Mouse (Mus musculus): ENCODE measurements around the gene Hhex. TPM values are rescaled to one million over a fixed set of nuclear protein-coding genes. Genes with fewer than 3 reads are reported as not detected.

Gene Hhex
- 3.9 and 4.0 TPM in 2 replicates for polyA plus RNA-seq (2014; fragmentation: Nextera tagmentation; extraction: Ambion mirVana)

- peaks cover 63% of the 10 kb centered on the region for H3K27me3 ChIP-seq (ENCODE audit: control insufficient read depth, insufficient read depth, low read length)
- H3K36me3 ChIP-seq (replicated peaks; ENCODE audit: control insufficient read depth, insufficient read depth, low read depth, low read length) = no peaks in the 10 kb centered on the region
- peak within 1 kb of the TSS; percentile 40 for H3K4me3 ChIP-seq (ENCODE audit: low read depth, low read length)
- H3K4me1 ChIP-seq (ENCODE audit: control insufficient read depth, insufficient read depth, low read length) = no peaks in the 10 kb centered on the region; the same call in 1 of the 2 replicates
- WGBS = under 1% methylated on average over 65 of the region's 79 CpGs
- peak within 1 kb of the TSS; percentile 35; the same call in 1 of the 2 replicates for H3K27ac ChIP-seq (replicated peaks; ENCODE audit: low read depth, low read length)
- H3K9me3 ChIP-seq (replicated peaks; ENCODE audit: control insufficient read depth, low read length) = no peaks in the 10 kb centered on the region
- H3K4me2 ChIP-seq (ENCODE audit: low read depth, low read length) = peak within 1 kb of the TSS; percentile 64
- ATAC-seq (replicated peaks; ENCODE audit: insufficient number of reproducible peaks, low FRiP score, low TSS enrichment, low read depth) = 0 out of 2 replicates have a peak, but pooled peaks have one; percentile 70
- peak within 1 kb of the TSS; percentile 39 for H3K9ac ChIP-seq (replicated peaks; ENCODE audit: low read length)
- DNase-seq (ENCODE audit: low spot score) = peak; percentile 53
Observed at GRCm38 (mm10) chr19:37434263-37434951, at the start of gene Hhex. Gene Hhex, plus strand, starts transcription at chr19:37434810.

- Histone ChIP-seq H3K4me2 (ENCODE audit: low read depth, low read length) (no peak overlapping the region), H3K27ac (replicated peaks; ENCODE audit: low read depth, low read length) (no peak overlapping the region), H3K4me1 (ENCODE audit: control insufficient read depth, insufficient read depth, low read length) (no peaks in the 10 kb centered on the region), H3K9ac (replicated peaks; ENCODE audit: low read length) (no peak overlapping the region), H3K4me3 (ENCODE audit: low read depth, low read length) (no peak overlapping the region), H3K9me3 (replicated peaks; ENCODE audit: control insufficient read depth, low read length) (no peaks in the 10 kb centered on the region), H3K36me3 (replicated peaks; ENCODE audit: control insufficient read depth, insufficient read depth, low read depth, low read length) (peaks cover 2% of the 10 kb centered on the region), H3K27me3 (ENCODE audit: control insufficient read depth, insufficient read depth, low read length) (no peaks in the 10 kb centered on the region)
- no peak for ATAC-seq (replicated peaks; ENCODE audit: insufficient number of reproducible peaks, low FRiP score, low TSS enrichment, low read depth)
- DNase-seq (ENCODE audit: low spot score) = no peak
- WGBS = 78% methylated on average over 3 of the region's 3 CpGs
Observed at GRCm38 (mm10) chr19:37386126-37386525, 48.5 kb upstream of the Hhex start.

DNA sequence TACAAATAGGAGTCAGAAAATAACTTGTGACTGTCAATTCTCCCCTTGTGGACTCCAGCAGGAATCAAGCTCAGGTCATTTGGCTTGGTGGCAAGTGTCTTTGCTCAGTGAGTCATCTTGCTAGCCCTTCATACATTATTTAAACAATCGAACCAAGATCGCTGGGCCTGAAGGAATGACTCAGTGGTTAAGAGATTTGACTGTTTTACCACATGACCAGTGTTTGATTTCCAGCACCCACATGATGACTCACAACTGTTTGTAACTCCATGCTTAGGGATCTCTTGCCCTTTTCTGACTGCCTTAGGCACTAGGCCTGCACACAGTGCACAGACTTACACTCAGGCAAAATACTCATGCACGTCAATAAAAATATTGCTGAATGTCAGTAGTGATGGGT is 42.7 kb upstream of the Hhex start:
- H3K9ac ChIP-seq (replicated peaks; ENCODE audit: low read length) = no peak overlapping the region
- no peak overlapping the region for H3K4me2 ChIP-seq (ENCODE audit: low read depth, low read length)
- no peaks in the 10 kb centered on the region for H3K27me3 ChIP-seq (ENCODE audit: control insufficient read depth, insufficient read depth, low read length)
- no peak overlapping the region for H3K27ac ChIP-seq (replicated peaks; ENCODE audit: low read depth, low read length)
- DNase-seq (ENCODE audit: low spot score) (no peak), ATAC-seq (replicated peaks; ENCODE audit: insufficient number of reproducible peaks, low FRiP score, low TSS enrichment, low read depth) (no peak)
- whole genome bisulfite sequencing = 98% methylated on average over 3 of the region's 3 CpGs
- H3K4me3 ChIP-seq (ENCODE audit: low read depth, low read length) = no peak overlapping the region
- no peaks in the 10 kb centered on the region for H3K9me3 ChIP-seq (replicated peaks; ENCODE audit: control insufficient read depth, low read length)
- H3K4me1 ChIP-seq (ENCODE audit: control insufficient read depth, insufficient read depth, low read length) = no peaks in the 10 kb centered on the region
- peaks cover 2% of the 10 kb centered on the region for H3K36me3 ChIP-seq (replicated peaks; ENCODE audit: control insufficient read depth, insufficient read depth, low read depth, low read length)

GRCm38 (mm10) chr19:37396279-37396678 is 38.3 kb upstream of the Hhex start:
- Histone ChIP-seq H3K27me3 (ENCODE audit: control insufficient read depth, insufficient read depth, low read length) (no peaks in the 10 kb centered on the region), H3K9ac (replicated peaks; ENCODE audit: low read length) (no peak overlapping the region), H3K4me3 (ENCODE audit: low read depth, low read length) (no peak overlapping the region), H3K9me3 (replicated peaks; ENCODE audit: control insufficient read depth, low read length) (no peaks in the 10 kb centered on the region), H3K36me3 (replicated peaks; ENCODE audit: control insufficient read depth, insufficient read depth, low read depth, low read length) (peaks cover 3% of the 10 kb centered on the region), H3K27ac (replicated peaks; ENCODE audit: low read depth, low read length) (no peak overlapping the region), H3K4me2 (ENCODE audit: low read depth, low read length) (no peak overlapping the region), H3K4me1 (ENCODE audit: control insufficient read depth, insufficient read depth, low read length) (no peaks in the 10 kb centered on the region)
- no peak for ATAC-seq (replicated peaks; ENCODE audit: insufficient number of reproducible peaks, low FRiP score, low TSS enrichment, low read depth)
- no peak for DNase-seq (ENCODE audit: low spot score)
- WGBS = 94% methylated on average over 3 of the region's 3 CpGs

- 79% methylated on average over 6 of the region's 6 CpGs for WGBS
Observed at GRCm38 (mm10) chr19:37400936-37401335, 33.7 kb upstream of the Hhex start.

GRCm38 (mm10) chr19:37418294-37418693 is 16.3 kb upstream of the Hhex start:
- Histone ChIP-seq H3K9ac (replicated peaks; ENCODE audit: low read length) (no peak overlapping the region), H3K9me3 (replicated peaks; ENCODE audit: control insufficient read depth, low read length) (no peaks in the 10 kb centered on the region), H3K4me1 (ENCODE audit: control insufficient read depth, insufficient read depth, low read length) (no peaks in the 10 kb centered on the region), H3K4me3 (ENCODE audit: low read depth, low read length) (no peak overlapping the region), H3K4me2 (ENCODE audit: low read depth, low read length) (no peak overlapping the region), H3K36me3 (replicated peaks; ENCODE audit: control insufficient read depth, insufficient read depth, low read depth, low read length) (peaks cover 2% of the 10 kb centered on the region), H3K27ac (replicated peaks; ENCODE audit: low read depth, low read length) (no peak overlapping the region), H3K27me3 (ENCODE audit: control insufficient read depth, insufficient read depth, low read length) (no peaks in the 10 kb centered on the region)
- peak; percentile 41 for DNase-seq (ENCODE audit: low spot score)
- no peak for ATAC-seq (replicated peaks; ENCODE audit: insufficient number of reproducible peaks, low FRiP score, low TSS enrichment, low read depth)
- WGBS = 91% methylated on average over 4 of the region's 4 CpGs

More at GRCm38 (mm10) chr19:37400936-37401335, 33.7 kb upstream of the Hhex start:
- peaks cover 8% of the 10 kb centered on the region for H3K36me3 ChIP-seq (replicated peaks; ENCODE audit: control insufficient read depth, insufficient read depth, low read depth, low read length)
- H3K4me3 ChIP-seq (ENCODE audit: low read depth, low read length) = no peak overlapping the region
- DNase-seq (ENCODE audit: low spot score) (no peak), ATAC-seq (replicated peaks; ENCODE audit: insufficient number of reproducible peaks, low FRiP score, low TSS enrichment, low read depth) (no peak)
- H3K27ac ChIP-seq (replicated peaks; ENCODE audit: low read depth, low read length) = no peak overlapping the region
- no peak overlapping the region for H3K4me2 ChIP-seq (ENCODE audit: low read depth, low read length)
- H3K4me1 ChIP-seq (ENCODE audit: control insufficient read depth, insufficient read depth, low read length) = no peaks in the 10 kb centered on the region
- no peaks in the 10 kb centered on the region for H3K27me3 ChIP-seq (ENCODE audit: control insufficient read depth, insufficient read depth, low read length)
- H3K9me3 ChIP-seq (replicated peaks; ENCODE audit: control insufficient read depth, low read length) = no peaks in the 10 kb centered on the region
- H3K9ac ChIP-seq (replicated peaks; ENCODE audit: low read length) = no peak overlapping the region

DNA sequence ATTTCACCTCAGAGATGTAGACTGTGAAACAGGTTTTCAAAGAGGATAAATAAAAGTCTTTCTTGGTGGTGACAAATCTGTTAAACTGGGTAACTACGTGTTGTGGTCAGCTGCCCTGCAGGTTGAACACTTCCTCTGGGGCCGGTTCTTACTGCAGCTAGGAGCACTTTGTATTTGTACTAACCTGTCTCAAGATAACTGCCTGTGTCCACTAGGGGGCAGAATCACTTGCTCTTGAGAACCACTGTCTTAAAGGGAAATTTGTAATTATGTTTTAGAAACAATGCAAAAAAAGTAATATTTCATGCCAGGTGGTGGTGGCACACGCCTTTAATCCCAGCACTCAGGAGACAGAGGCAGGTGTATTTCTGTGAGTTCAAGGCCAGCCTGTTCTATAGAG is 15.0 kb upstream of the Hhex start:
- no peak for ATAC-seq (replicated peaks; ENCODE audit: insufficient number of reproducible peaks, low FRiP score, low TSS enrichment, low read depth)
- H3K4me3 ChIP-seq (ENCODE audit: low read depth, low read length) = no peak overlapping the region
- H3K27ac ChIP-seq (replicated peaks; ENCODE audit: low read depth, low read length) = no peak overlapping the region
- no peaks in the 10 kb centered on the region for H3K4me1 ChIP-seq (ENCODE audit: control insufficient read depth, insufficient read depth, low read length)
- DNase-seq (ENCODE audit: low spot score) = peak; percentile 82
- H3K9ac ChIP-seq (replicated peaks; ENCODE audit: low read length) = no peak overlapping the region
- 44% methylated on average over 3 of the region's 3 CpGs for WGBS
- no peaks in the 10 kb centered on the region for H3K27me3 ChIP-seq (ENCODE audit: control insufficient read depth, insufficient read depth, low read length)
- H3K36me3 ChIP-seq (replicated peaks; ENCODE audit: control insufficient read depth, insufficient read depth, low read depth, low read length) = peaks cover 2% of the 10 kb centered on the region; the same call in 1 of the 2 replicates
- H3K4me2 ChIP-seq (ENCODE audit: low read depth, low read length) = no peak overlapping the region
- H3K9me3 ChIP-seq (replicated peaks; ENCODE audit: control insufficient read depth, low read length) = no peaks in the 10 kb centered on the region

DNA sequence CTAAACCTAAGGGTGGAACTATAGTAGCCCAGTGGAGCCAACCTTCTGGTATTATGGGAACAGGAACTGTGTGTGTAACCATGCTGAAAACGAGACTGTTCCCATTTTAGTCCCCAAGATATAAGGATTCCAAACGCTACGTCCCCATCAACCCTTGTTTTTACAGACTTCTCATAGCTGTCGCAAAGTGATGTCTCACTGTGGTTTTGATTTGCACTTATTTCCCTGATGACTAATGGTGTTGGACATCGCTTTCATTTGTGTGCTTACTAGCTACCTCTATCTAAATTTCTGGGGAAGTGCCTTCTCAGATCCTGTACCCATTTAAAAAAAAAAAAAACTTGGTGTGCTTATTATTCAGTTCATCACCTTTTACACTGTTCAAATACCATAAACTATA is 6.0 kb upstream of the Hhex start:
- Histone ChIP-seq H3K4me3 (ENCODE audit: low read depth, low read length) (no peak overlapping the region), H3K36me3 (replicated peaks; ENCODE audit: control insufficient read depth, insufficient read depth, low read depth, low read length) (no peaks in the 10 kb centered on the region), H3K4me1 (ENCODE audit: control insufficient read depth, insufficient read depth, low read length) (no peaks in the 10 kb centered on the region), H3K4me2 (ENCODE audit: low read depth, low read length) (no peak overlapping the region), H3K9me3 (replicated peaks; ENCODE audit: control insufficient read depth, low read length) (no peaks in the 10 kb centered on the region), H3K27ac (replicated peaks; ENCODE audit: low read depth, low read length) (no peak overlapping the region), H3K9ac (replicated peaks; ENCODE audit: low read length) (no peak overlapping the region), H3K27me3 (ENCODE audit: control insufficient read depth, insufficient read depth, low read length) (peaks cover 15% of the 10 kb centered on the region)
- WGBS = 81% methylated on average over 5 of the region's 5 CpGs
- DNase-seq (ENCODE audit: low spot score) = no peak
- no peak for ATAC-seq (replicated peaks; ENCODE audit: insufficient number of reproducible peaks, low FRiP score, low TSS enrichment, low read depth)

Data from embryonic facial prominence, embryonic 11.5 days (tissue).